Mouse (Mus musculus): ENCODE measurements around the gene 2410004P03Rik. TPM values are rescaled to one million over a fixed set of nuclear protein-coding genes. Genes with fewer than 3 reads are reported as not detected.

Gene 2410004P03Rik
- 0.29 and 0.38 TPM in 2 replicates for polyA plus RNA-seq (2015; fragmentation: Nextera tagmentation; extraction: Ambion mirVana)

DNA sequence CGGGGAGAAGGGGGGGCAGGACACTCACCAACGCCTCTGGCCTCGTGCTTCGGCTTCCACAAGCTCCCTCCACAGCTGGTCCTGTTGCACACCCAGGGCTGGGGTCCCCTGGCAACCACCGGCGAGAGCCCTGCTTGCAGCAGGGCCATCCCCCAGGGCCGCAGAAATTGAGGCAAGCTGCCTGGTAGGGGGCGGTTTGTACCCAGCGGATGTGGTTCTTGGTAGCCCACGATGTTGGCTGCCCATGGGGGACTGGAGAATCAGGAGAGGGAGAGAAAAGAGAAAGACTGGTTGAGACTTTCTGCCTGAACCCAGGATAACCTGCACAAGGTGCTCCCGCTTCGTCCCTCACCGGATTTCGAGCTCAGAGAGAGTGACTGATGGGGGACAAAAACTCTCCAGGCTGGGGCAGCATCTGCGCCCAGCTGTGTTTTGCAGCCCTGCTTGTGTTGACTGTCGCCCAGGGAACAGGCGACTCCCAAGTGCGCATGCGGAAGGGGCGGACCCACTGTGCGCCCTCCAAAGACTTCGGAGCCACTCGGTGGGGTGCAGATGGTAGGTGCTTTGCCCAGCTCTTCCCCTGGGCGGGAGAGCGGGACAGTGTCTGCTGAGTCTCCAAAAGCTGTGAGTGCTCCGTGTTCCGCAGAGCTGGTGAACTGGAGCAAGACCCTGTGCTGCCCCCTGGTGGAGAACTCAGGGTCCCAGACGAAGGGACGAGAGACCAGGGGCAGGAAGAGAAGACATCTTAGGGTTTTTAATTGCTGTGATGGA is at the start of gene 2410004P03Rik:
2410004P03Rik (minus strand) TSS at position 628 of the 771 bp plus-strand sequence.
- no peaks in the 10 kb centered on the region for H3K9me3 ChIP-seq (ENCODE audit: control insufficient read depth, low read length)
- H3K27ac ChIP-seq (replicated peaks): no peak within 1 kb of the TSS
- peak; percentile 80 for ATAC-seq (ENCODE audit: low FRiP score, low TSS enrichment)
- 7% methylated on average over 29 of the region's 29 CpGs for WGBS
- H3K4me2 ChIP-seq (replicated peaks; ENCODE audit: low read depth): peak within 1 kb of the TSS; percentile 64
- TF ChIP-seq CTCF (IDR thresholded peaks at IDR 0.05; ENCODE audit: low read depth) (peak; percentile 91), EP300 (optimal IDR thresholded peaks at IDR 0.05) (no peak)
- H3K9ac ChIP-seq (ENCODE audit: low read length): 0 out of 2 replicates have a peak within 1 kb of the TSS, but pooled peaks have one; percentile 13
- no peaks in the 10 kb centered on the region for H3K36me3 ChIP-seq (ENCODE audit: control insufficient read depth, insufficient read depth, low read length)
- no peaks in the 10 kb centered on the region; the same call in 1 of the 2 replicates for H3K27me3 ChIP-seq (ENCODE audit: control insufficient read depth, insufficient read depth, low read length)
- no peaks in the 10 kb centered on the region for H3K4me1 ChIP-seq (replicated peaks; ENCODE audit: control insufficient read depth, insufficient read depth)
- H3K4me3 ChIP-seq (ENCODE audit: low read depth, low read length): peak within 1 kb of the TSS; percentile 37
- DNase-seq (ENCODE audit: low spot score): peak; percentile 82

DNA sequence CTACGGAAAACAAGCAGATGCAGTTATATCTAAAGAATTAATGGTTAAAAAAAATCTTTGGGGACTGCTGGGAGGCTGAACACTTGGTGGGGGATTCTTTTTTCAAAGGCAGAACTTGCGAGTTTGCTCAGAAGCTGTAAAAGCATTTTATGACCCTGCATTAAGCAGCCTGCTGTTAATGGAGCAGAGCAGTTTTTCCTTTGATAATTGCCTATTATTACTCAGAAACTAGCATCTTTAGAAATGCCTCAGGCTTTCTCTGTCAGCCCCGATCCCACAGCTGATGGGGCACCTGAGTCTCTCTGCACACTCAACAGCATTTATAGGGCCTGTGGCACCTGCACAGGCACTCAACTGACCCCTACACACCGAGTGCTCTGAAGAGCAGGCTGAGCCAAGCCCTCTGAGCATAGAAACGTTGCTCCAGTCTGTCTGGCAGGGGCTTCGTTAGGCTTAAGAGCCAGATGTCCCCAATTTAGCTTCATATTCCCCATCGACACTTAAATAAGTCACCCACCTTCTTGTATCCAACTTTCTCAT is 49.7 kb upstream of the 2410004P03Rik start:
- TF ChIP-seq EP300 (optimal IDR thresholded peaks at IDR 0.05): no peak
- no peak for TF ChIP-seq CTCF (IDR thresholded peaks at IDR 0.05; ENCODE audit: low read depth)
- Histone ChIP-seq H3K36me3 (ENCODE audit: control insufficient read depth, insufficient read depth, low read length) (no peaks in the 10 kb centered on the region), H3K9me3 (ENCODE audit: control insufficient read depth, low read length) (no peaks in the 10 kb centered on the region), H3K27ac (replicated peaks) (no peak overlapping the region), H3K4me3 (ENCODE audit: low read depth, low read length) (no peak overlapping the region), H3K4me1 (replicated peaks; ENCODE audit: control insufficient read depth, insufficient read depth) (no peaks in the 10 kb centered on the region), H3K4me2 (replicated peaks; ENCODE audit: low read depth) (no peak overlapping the region), H3K9ac (ENCODE audit: low read length) (no peak overlapping the region), H3K27me3 (ENCODE audit: control insufficient read depth, insufficient read depth, low read length) (no peaks in the 10 kb centered on the region)
- ATAC-seq (ENCODE audit: low FRiP score, low TSS enrichment): no peak
- WGBS: 61% methylated on average over 7 of the region's 7 CpGs
- DNase-seq (ENCODE audit: low spot score): no peak

DNA sequence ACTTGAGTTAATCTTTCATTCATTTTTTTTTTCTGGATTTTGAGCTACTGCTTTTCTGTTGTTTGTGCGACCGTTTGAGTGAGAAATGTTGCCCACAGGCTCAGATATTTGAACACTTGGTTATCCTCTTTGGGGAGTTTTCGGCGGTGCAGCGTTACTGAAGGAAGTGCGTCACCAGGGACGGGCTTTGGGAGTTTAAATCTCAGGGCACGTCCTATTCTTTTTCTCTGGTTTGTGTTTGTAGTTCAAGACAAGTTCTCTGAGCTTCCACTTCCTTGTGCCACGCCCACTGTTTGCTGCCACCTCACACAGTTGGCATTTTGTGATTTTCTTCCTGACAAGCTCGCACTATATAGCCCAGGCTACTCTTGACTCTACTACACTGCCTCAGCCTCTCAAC is 47.0 kb upstream of the 2410004P03Rik start:
- Histone ChIP-seq H3K4me3 (ENCODE audit: low read depth, low read length) (no peak overlapping the region), H3K36me3 (ENCODE audit: control insufficient read depth, insufficient read depth, low read length) (no peaks in the 10 kb centered on the region), H3K9me3 (ENCODE audit: control insufficient read depth, low read length) (no peaks in the 10 kb centered on the region), H3K4me1 (replicated peaks; ENCODE audit: control insufficient read depth, insufficient read depth) (no peaks in the 10 kb centered on the region), H3K4me2 (replicated peaks; ENCODE audit: low read depth) (no peak overlapping the region), H3K27ac (replicated peaks) (no peak overlapping the region), H3K9ac (ENCODE audit: low read length) (no peak overlapping the region), H3K27me3 (ENCODE audit: control insufficient read depth, insufficient read depth, low read length) (no peaks in the 10 kb centered on the region)
- DNase-seq (ENCODE audit: low spot score) (peak; percentile 19), ATAC-seq (ENCODE audit: low FRiP score, low TSS enrichment) (0 out of 2 replicates have a peak, but pooled peaks have one; percentile 49)
- 54% methylated on average over 10 of the region's 10 CpGs for WGBS
- TF ChIP-seq EP300 (optimal IDR thresholded peaks at IDR 0.05): no peak
- no peak for TF ChIP-seq CTCF (IDR thresholded peaks at IDR 0.05; ENCODE audit: low read depth)

DNA sequence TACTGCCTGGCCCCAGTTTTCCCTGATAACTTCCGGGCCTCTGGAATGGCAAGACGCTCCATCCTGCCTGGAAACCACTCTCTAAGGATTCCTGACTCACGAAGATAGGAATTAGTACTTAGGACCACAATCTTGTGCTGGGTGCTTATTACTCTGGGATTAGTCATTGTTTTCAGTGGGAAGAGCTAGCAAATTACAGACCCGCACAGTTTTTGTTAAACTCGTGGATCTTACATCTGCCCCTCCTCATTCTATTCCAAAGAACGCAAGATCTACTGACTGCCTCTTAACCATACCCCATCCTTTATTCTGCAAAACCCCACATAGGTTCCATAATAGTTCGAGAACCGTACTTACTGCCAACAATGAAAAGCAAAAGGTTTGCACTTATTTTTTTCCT is 45.6 kb upstream of the 2410004P03Rik start:
- H3K27ac ChIP-seq (replicated peaks): no peak overlapping the region
- no peaks in the 10 kb centered on the region for H3K4me1 ChIP-seq (replicated peaks; ENCODE audit: control insufficient read depth, insufficient read depth)
- ATAC-seq (ENCODE audit: low FRiP score, low TSS enrichment) (no peak), DNase-seq (ENCODE audit: low spot score) (no peak)
- H3K4me2 ChIP-seq (replicated peaks; ENCODE audit: low read depth): no peak overlapping the region
- no peak overlapping the region for H3K4me3 ChIP-seq (ENCODE audit: low read depth, low read length)
- H3K9ac ChIP-seq (ENCODE audit: low read length): no peak overlapping the region
- WGBS: 71% methylated on average over 8 of the region's 8 CpGs
- no peaks in the 10 kb centered on the region for H3K27me3 ChIP-seq (ENCODE audit: control insufficient read depth, insufficient read depth, low read length)
- H3K9me3 ChIP-seq (ENCODE audit: control insufficient read depth, low read length): no peaks in the 10 kb centered on the region
- TF ChIP-seq CTCF (IDR thresholded peaks at IDR 0.05; ENCODE audit: low read depth) (no peak), EP300 (optimal IDR thresholded peaks at IDR 0.05) (no peak)
- H3K36me3 ChIP-seq (ENCODE audit: control insufficient read depth, insufficient read depth, low read length): no peaks in the 10 kb centered on the region

DNA sequence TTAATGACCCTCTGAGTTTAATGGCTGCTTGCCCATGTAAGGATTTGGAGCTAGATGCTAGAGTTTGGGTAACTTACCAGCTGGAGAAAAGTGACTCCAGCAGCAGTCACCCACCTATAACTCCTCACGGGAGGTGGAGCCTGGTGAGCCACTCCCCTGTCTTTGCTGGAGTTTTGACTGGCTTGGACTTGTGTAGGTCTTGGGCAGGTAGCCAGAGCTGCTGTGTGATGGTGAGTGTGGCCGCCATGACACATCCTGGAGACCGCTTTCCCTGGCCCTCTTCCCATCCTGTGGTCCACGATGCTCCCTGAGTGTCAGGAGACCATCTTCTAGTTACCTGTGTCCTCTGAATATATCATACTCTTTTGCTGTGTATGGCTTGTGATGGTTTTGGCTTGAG is 44.2 kb upstream of the 2410004P03Rik start:
- H3K4me1 ChIP-seq (replicated peaks; ENCODE audit: control insufficient read depth, insufficient read depth): no peaks in the 10 kb centered on the region
- no peak overlapping the region for H3K4me2 ChIP-seq (replicated peaks; ENCODE audit: low read depth)
- no peak for ATAC-seq (ENCODE audit: low FRiP score, low TSS enrichment)
- H3K9me3 ChIP-seq (ENCODE audit: control insufficient read depth, low read length): no peaks in the 10 kb centered on the region
- DNase-seq (ENCODE audit: low spot score): no peak
- no peak overlapping the region for H3K9ac ChIP-seq (ENCODE audit: low read length)
- H3K27ac ChIP-seq (replicated peaks): no peak overlapping the region
- 88% methylated on average over 4 of the region's 4 CpGs for WGBS
- H3K36me3 ChIP-seq (ENCODE audit: control insufficient read depth, insufficient read depth, low read length): no peaks in the 10 kb centered on the region
- no peaks in the 10 kb centered on the region for H3K27me3 ChIP-seq (ENCODE audit: control insufficient read depth, insufficient read depth, low read length)
- no peak overlapping the region for H3K4me3 ChIP-seq (ENCODE audit: low read depth, low read length)
- TF ChIP-seq EP300 (optimal IDR thresholded peaks at IDR 0.05): no peak
- no peak for TF ChIP-seq CTCF (IDR thresholded peaks at IDR 0.05; ENCODE audit: low read depth)

DNA sequence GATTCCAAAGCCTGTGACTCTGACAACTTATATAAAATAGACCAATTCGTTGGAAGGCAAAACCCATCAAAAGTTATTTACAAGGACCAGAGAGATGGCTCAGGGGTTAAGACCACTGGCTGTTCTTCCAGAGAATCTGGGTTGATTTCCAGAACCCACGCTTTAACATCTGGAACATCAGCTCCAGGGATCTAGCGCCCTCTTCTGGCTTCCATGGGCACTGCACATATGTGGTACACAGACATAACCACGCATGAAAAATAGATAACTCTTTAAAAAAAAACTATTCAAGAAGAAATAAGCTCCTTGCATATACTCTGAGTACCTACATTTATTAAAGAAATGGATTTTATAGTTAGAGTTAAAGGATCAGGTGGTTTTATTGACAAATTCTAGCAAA is 43.2 kb upstream of the 2410004P03Rik start:
- Histone ChIP-seq H3K36me3 (ENCODE audit: control insufficient read depth, insufficient read depth, low read length) (no peaks in the 10 kb centered on the region), H3K4me3 (ENCODE audit: low read depth, low read length) (no peak overlapping the region), H3K27me3 (ENCODE audit: control insufficient read depth, insufficient read depth, low read length) (no peaks in the 10 kb centered on the region), H3K9me3 (ENCODE audit: control insufficient read depth, low read length) (no peaks in the 10 kb centered on the region), H3K4me2 (replicated peaks; ENCODE audit: low read depth) (no peak overlapping the region), H3K27ac (replicated peaks) (no peak overlapping the region), H3K9ac (ENCODE audit: low read length) (no peak overlapping the region), H3K4me1 (replicated peaks; ENCODE audit: control insufficient read depth, insufficient read depth) (no peaks in the 10 kb centered on the region)
- peak; percentile 59 for TF ChIP-seq CTCF (IDR thresholded peaks at IDR 0.05; ENCODE audit: low read depth)
- TF ChIP-seq EP300 (optimal IDR thresholded peaks at IDR 0.05): no peak
- ATAC-seq (ENCODE audit: low FRiP score, low TSS enrichment): no peak
- DNase-seq (ENCODE audit: low spot score): no peak
- WGBS: 44% methylated on average over 4 of the region's 4 CpGs
